Mouse (Mus musculus) midbrain, postnatal 0 days (tissue): Measurements from ENCODE around the gene Crp. TPM values are rescaled to one million over a fixed set of nuclear protein-coding genes. Genes with fewer than 3 reads are reported as not detected.

Experiments used
- ATAC-seq: fragments of 200-750 bp; cut with Nextera tagmentation; 2 replicates; pipeline ENCODE4 v1.8.0; 2017; ENCODE audit warnings: moderate number of reproducible peaks, mild to moderate bottlenecking, moderate TSS enrichment, moderate library complexity; ENCODE audit not compliant: low FRiP score
- DNase-seq: peaks from one replicate; pipeline ENCODE4 v3.0.0-alpha.2; 2015; ENCODE audit warnings: low spot score
- H3K27ac ChIP-seq: fragments of 300-500 bp; sonication (generic); 2 replicates; pipeline ENCODE4 v1.5.1; 2014; ENCODE audit warnings: low read depth, mild to moderate bottlenecking, low read length, mixed read lengths
- H3K27me3 ChIP-seq: fragments of 300-500 bp; sonication (generic); 2 replicates; pipeline ENCODE4 v1.6.1; 2014; ENCODE audit warnings: low read length, control low read depth, mixed read lengths; ENCODE audit not compliant: insufficient read depth
- H3K36me3 ChIP-seq: fragments of 300-500 bp; sonication (generic); 2 replicates; pipeline ENCODE4 v1.6.1; 2014; ENCODE audit warnings: low read length, control low read depth, mixed read lengths; ENCODE audit not compliant: insufficient read depth
- H3K4me1 ChIP-seq: fragments of 300-500 bp; sonication (generic); 2 replicates; pipeline ENCODE4 v1.6.1; 2014; ENCODE audit warnings: mild to moderate bottlenecking, control low read depth, antibody characterized with exemption, low read length, mixed read lengths; ENCODE audit not compliant: insufficient read depth
- H3K4me2 ChIP-seq: fragments of 300-500 bp; sonication (generic); 2 replicates; pipeline ENCODE4 v1.6.1; 2014; ENCODE audit warnings: low read depth, mild to moderate bottlenecking, low read length, mixed read lengths; ENCODE audit not compliant: poor library complexity, severe bottlenecking
- H3K4me3 ChIP-seq: fragments of 300-500 bp; sonication (generic); 2 replicates; pipeline ENCODE4 v1.5.1; 2014; ENCODE audit warnings: low read depth, mild to moderate bottlenecking, low read length, moderate library complexity
- H3K9ac ChIP-seq: fragments of 300-500 bp; sonication (generic); replicated peaks from 2 replicates; pipeline ENCODE4 v1.6.1; 2014; ENCODE audit warnings: mild to moderate bottlenecking, low read length, moderate library complexity, mixed read lengths; ENCODE audit not compliant: poor library complexity, severe bottlenecking
- H3K9me3 ChIP-seq: fragments of 300-500 bp; sonication (generic); 2 replicates; pipeline ENCODE4 v1.6.1; 2016; ENCODE audit warnings: low read length, control low read depth
- CTCF ChIP-seq: IDR thresholded peaks from 2 replicates; pipeline ENCODE4 v1.5.1; 2016; ENCODE audit warnings: antibody characterized with exemption, mild to moderate bottlenecking
- WGBS: fragments of 180-500 bp; shearing (Covaris S2); extraction: QIAGEN DNeasy Blood & Tissue Kit; methylation state at CpG from one replicate; pipeline ENCODE4 v1.1.7; 2014; 5-methylcytosine and 5-hydroxymethylcytosine counted together
- polyA plus RNA-seq: library from polyadenylated mRNA; unstranded; fragments of >200 nt; fragmentation: Nextera tagmentation; extraction: Ambion mirVana; gene quantifications from 2 replicates; pipeline ENCODE4 v1.2.1, GENCODE M21; 2015
- total RNA-seq: library from RNA; depleted of rRNA; stranded (reverse); fragments of >200 nt; gene quantifications from 2 replicates; pipeline ENCODE4 v1.2.3, GENCODE M21; 2014

Gene Crp
- total and polyA plus RNA-seq, 2 experiments from 2014 or later, result not detected

DNA sequence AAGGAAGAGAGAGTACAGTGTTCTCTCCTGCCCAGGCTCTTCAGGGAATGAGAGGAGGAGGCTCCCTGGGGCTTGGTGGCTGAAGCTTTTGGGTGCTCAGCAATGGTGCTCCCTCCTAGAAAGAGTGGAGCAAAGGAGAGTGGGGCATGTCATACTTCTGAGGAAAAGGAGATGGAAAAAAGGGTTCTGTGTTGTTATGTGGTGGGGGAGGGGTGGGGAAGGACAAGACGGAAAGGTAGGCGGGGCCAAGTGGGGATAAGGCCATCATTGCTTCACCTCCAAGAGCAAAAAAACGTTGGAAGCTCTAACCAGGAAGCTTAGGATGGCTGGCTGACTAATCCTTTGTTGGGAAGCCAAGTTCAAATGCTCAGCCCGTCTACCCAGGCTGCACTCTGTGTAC is 14.1 kb downstream of the Crp start:
- 66% methylated on average over 4 of the region's 4 CpGs for WGBS
- Histone ChIP-seq H3K9ac (no peak overlapping the region), H3K9me3 (no peaks in the 10 kb centered on the region), H3K4me3 (no peak overlapping the region), H3K4me1 (no peaks in the 10 kb centered on the region), H3K27me3 (no peaks in the 10 kb centered on the region), H3K27ac (no peak overlapping the region), H3K4me2 (no peak overlapping the region), H3K36me3 (no peaks in the 10 kb centered on the region)
- ATAC-seq (no peak), DNase-seq (no peak)
- no peak for TF ChIP-seq CTCF

DNA sequence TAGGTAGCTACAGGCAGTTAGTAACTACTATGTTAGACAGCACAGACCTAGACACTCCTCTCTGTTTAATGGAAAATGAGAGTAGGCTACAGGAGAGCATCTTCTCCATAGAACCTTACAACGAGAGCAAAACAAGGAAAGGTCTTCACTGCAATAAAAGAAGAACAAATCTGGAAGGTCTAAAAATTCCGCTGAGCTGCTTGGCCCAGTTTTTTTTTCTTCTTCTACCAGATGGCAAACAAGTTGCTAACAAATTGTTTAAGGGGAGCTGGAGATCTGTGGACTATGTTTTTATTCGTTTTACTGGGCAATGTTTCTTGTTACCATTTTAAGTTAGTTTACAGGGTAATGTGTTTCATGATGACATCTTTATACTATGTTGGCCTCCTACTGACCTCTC is 53.4 kb downstream of the Crp start:
- ATAC-seq (no peak), DNase-seq (no peak)
- Histone ChIP-seq H3K9me3 (no peaks in the 10 kb centered on the region), H3K9ac (no peak overlapping the region), H3K27me3 (no peaks in the 10 kb centered on the region), H3K4me2 (no peak overlapping the region), H3K4me3 (no peak overlapping the region), H3K4me1 (no peaks in the 10 kb centered on the region), H3K36me3 (no peaks in the 10 kb centered on the region), H3K27ac (no peak overlapping the region)
- 80% methylated on average over 3 of the region's 3 CpGs for WGBS
- no peak for TF ChIP-seq CTCF

DNA sequence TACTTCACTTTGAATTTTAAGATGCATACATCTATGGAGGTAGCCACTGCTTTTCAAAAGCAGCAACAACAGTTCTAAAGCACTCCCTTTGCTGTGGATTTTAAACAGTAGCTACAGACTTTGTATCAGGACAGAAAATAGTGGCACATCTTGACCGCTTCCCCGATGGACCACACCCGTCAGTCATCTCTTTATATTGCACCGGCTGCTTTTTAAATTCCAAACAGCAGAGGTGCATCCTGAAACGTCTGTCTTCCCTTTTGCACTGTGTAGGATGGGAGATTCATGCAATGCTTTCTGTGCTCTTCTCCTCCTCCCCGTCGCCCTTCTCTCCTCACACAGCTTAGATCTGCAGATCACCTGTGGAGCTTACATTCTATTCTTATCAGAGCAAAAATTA is 57.3 kb downstream of the Crp start:
- H3K9ac ChIP-seq, result no peak overlapping the region
- DNase-seq, result no peak
- H3K27me3 ChIP-seq, result no peaks in the 10 kb centered on the region
- no peaks in the 10 kb centered on the region for H3K36me3 ChIP-seq
- TF ChIP-seq CTCF, result no peak
- WGBS, result 76% methylated on average over 7 of the region's 7 CpGs
- H3K4me1 ChIP-seq, result no peaks in the 10 kb centered on the region
- no peak overlapping the region for H3K4me3 ChIP-seq
- no peak overlapping the region for H3K27ac ChIP-seq
- no peak overlapping the region for H3K4me2 ChIP-seq
- H3K9me3 ChIP-seq, result no peaks in the 10 kb centered on the region
- ATAC-seq, result no peak

DNA sequence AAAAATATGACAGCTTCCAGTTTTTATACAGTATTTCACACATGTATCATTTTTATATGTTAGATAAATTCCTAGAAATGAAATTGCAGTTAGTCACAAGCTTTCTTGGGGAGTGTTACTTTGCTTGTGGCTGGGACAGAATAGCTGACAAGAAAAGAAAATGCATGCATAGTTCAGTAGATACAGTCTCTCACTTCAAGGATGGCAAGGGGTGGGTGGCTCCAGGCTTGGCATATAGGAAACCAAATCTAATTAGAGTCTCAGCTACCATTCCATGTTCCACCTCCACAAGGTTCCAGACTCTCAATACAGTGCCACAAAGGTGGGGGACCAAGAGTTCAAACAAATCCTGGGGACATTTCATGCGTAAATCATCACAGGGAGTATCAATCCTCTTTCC is 61.7 kb downstream of the Crp start:
- no peak for ATAC-seq
- Histone ChIP-seq H3K4me2 (no peak overlapping the region), H3K4me3 (no peak overlapping the region), H3K4me1 (no peaks in the 10 kb centered on the region), H3K9ac (no peak overlapping the region), H3K27me3 (no peaks in the 10 kb centered on the region), H3K9me3 (no peaks in the 10 kb centered on the region), H3K27ac (no peak overlapping the region), H3K36me3 (no peaks in the 10 kb centered on the region)
- TF ChIP-seq CTCF, result no peak
- no peak for DNase-seq
- 83% methylated on average over 1 of the region's 1 CpGs for WGBS

DNA sequence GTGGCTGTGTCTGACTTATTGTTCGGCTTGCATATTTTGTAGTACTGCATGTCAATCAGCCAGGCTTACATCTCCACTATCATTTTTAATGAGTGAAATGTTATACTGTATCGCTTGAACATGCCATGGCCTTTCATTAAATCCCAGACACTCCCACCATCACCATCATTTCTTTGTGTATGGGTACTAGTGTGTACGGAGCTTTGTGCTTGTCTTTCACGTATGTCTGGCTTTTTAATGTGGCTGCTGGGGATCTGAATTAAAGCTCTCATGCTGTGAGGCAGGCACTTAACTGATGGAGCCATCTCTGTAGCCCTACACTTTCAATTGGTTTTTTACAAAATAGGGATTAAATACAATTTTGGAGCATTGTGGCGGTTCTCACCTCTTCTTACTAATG is 81.3 kb downstream of the Crp start:
- 53% methylated on average over 5 of the region's 5 CpGs for WGBS
- no peak overlapping the region for H3K4me2 ChIP-seq
- no peak overlapping the region for H3K4me3 ChIP-seq
- H3K27ac ChIP-seq, result no peak overlapping the region
- H3K9me3 ChIP-seq, result no peaks in the 10 kb centered on the region
- H3K9ac ChIP-seq, result no peak overlapping the region
- no peak for DNase-seq
- H3K27me3 ChIP-seq, result no peaks in the 10 kb centered on the region
- H3K4me1 ChIP-seq, result no peaks in the 10 kb centered on the region
- TF ChIP-seq CTCF, result no peak
- H3K36me3 ChIP-seq, result no peaks in the 10 kb centered on the region
- no peak for ATAC-seq

DNA sequence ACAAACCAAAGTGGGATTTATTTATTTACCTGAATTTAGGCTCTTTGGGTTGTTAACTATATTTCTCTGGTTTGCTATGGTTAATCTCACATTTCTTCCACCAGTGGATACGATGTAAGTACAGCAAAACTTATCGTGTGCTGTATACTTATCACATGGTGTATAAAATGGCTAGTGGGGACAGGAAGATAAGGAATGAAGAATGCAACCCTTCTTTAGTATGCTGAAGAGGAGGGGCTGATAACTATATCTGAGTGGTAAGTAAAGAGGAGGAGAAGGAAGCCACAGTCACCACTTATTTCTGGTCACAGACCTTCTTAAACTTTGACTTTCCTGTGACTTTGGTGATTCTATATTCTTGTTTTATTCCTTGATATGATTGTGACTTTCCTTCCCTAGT is 87.5 kb downstream of the Crp start:
- H3K4me3 ChIP-seq, result no peak overlapping the region
- H3K9ac ChIP-seq, result no peak overlapping the region
- H3K9me3 ChIP-seq, result no peaks in the 10 kb centered on the region
- no peak for TF ChIP-seq CTCF
- H3K27me3 ChIP-seq, result no peaks in the 10 kb centered on the region
- H3K4me2 ChIP-seq, result no peak overlapping the region
- H3K27ac ChIP-seq, result no peak overlapping the region
- H3K4me1 ChIP-seq, result no peaks in the 10 kb centered on the region
- DNase-seq (no peak), ATAC-seq (no peak)
- no peaks in the 10 kb centered on the region for H3K36me3 ChIP-seq
- 94% methylated on average over 2 of the region's 2 CpGs for WGBS

DNA sequence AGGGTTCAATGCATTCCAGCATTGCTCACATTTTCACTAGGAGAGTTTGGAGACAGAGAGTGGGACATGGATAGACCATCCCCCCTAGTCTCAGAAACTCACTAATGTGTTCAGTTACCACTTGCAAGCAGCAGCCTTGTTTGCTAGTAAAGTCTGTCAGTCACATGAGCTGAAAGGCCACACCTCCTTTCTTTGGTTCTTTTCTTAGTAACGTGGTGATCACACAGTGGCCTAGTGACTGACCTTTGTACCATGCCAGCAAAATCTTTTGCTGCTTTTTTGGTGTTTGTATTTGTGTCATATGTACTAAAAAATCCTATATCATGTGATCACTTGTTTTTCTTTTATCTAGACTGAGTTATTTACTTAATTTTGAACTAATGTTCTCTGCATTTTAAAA is 88.0 kb downstream of the Crp start:
- Histone ChIP-seq H3K4me1 (no peaks in the 10 kb centered on the region), H3K27ac (no peak overlapping the region), H3K4me2 (no peak overlapping the region), H3K9ac (no peak overlapping the region), H3K9me3 (no peaks in the 10 kb centered on the region), H3K36me3 (no peaks in the 10 kb centered on the region), H3K27me3 (no peaks in the 10 kb centered on the region), H3K4me3 (no peak overlapping the region)
- DNase-seq (no peak), ATAC-seq (no peak)
- no peak for TF ChIP-seq CTCF
- WGBS, result 14% methylated on average over 1 of the region's 1 CpGs
